Mouse (Mus musculus) small intestine, adult 2 months (tissue): ENCODE results near the gene Wnt4.

Source experiments
- CTCF ChIP-seq: fragments of 200-500 bp; IDR thresholded peaks from 2 replicates; pipeline ENCODE4 v1.5.1; 2012; ENCODE audit warnings: low read depth, mild to moderate bottlenecking, control low read depth, inconsistent platforms, low read length, moderate library complexity, mixed read lengths; ENCODE audit not compliant: insufficient replicate concordance, insufficient read length; ENCODE audit errors: extremely low read depth
- POLR2A ChIP-seq: fragments of 200-500 bp; IDR thresholded peaks from 2 replicates; pipeline ENCODE4 v1.6.1; 2012; ENCODE audit warnings: low read depth, mild to moderate bottlenecking, control low read depth, inconsistent platforms, low read length, moderate library complexity

DNA sequence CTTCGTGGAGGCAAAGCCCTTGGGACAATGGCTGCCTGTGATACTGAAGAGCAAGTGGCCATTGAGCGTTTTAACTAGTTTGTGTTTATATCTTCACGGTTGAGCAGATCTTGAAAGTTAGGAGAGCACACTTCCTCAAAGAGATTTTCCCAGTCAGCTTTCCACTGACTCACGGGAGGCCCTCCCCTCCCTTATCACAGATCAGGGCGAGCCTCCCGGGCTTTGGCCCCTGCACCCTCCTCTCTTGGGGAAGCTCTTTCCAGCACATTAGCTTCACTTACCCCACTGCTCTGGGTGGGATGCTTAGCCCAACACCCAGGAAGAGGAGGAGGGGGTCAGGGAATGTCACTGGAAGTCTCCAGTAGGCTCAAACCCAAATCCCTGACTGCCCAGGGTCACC lies 3.0 kb upstream of the Wnt4 start:
- no peak for TF ChIP-seq POLR2A
- no peak for TF ChIP-seq CTCF
